Mouse (Mus musculus) spleen, postnatal 10 days (tissue): ENCODE results near the gene Nol12.
A peak's percentile ranks its signal among the peaks of the same experiment; 100 is the strongest.

Experiments
- DNase-seq, 2 experiments: peaks; one replicate each; pipeline ENCODE4 v3.0.0; 2021 to 2022; ENCODE audit warnings: low spot score in 2 of 2

Nol12 gene

GRCm38 (mm10) chr15:78916052-78916826 lies 18.5 kb upstream of the Nol12 start:
- DNase-seq: no peak

GRCm38 (mm10) chr15:78918126-78918525 lies 16.6 kb upstream of the Nol12 start:
- DNase-seq: no peak

DNA sequence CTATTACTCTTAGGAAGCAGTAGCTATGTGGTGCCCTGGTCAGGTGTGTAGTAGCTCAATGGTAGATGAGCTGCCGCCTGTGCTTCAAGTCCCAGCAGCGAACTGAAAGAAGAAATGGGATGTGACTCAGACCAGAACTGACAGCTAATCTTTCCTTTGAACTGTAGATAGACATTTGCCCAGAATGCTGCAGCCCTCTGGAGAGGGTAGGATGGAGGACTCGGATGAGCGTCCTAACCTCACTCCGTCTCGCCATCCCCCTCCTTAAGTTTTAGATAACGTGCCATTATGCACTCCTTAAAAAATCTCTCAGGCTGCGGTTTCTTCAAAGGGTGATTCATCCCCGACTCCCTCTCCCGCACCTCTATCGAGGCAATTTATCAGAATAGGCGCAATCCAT lies 14.8 kb upstream of the Nol12 start:
- no peak for DNase-seq

DNA sequence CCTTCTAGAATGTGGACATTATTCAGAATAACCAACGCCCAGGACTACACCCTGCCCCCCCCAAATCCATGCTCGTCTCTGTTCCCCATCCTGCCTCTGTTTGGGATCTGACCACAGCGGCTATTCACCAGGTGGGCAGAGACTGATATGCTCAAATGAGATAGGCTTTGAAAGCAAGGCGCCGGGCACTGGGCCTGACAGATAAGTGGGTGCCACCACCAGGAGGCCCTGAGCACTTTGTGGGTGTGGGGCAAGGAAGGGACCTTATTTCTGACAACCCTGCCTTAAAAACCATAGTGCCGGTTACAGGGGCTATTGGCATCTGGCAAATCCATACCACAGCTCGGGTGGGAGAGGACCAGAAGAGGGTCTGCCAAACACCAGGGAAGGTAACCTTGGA lies 12.0 kb upstream of the Nol12 start:
- peak; percentile 61 to 77 for DNase-seq

DNA sequence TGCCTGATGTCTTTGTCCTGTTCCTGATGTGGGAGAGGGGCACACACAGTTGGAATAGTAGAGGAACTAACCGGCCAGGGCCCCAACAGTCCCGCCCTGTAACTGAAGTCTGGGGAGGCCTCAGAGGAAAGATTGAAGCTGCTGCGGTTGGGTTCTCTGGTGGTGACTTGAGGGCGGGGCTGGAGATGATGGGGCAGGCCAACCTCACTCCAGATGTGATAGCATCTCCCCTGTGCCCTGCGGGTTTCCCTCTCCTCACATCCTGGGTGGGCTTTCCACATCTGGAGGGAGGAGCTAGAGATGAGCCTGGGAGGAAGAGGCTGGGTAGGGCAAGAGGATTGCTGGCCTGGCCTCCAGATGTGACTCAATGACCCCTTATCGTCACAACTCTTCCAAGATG lies 11.1 kb upstream of the Nol12 start:
- DNase-seq: peak; percentile 67 to 78

GRCm38 (mm10) chr15:78925129-78925528 lies 9.6 kb upstream of the Nol12 start:
- no peak for DNase-seq

DNA sequence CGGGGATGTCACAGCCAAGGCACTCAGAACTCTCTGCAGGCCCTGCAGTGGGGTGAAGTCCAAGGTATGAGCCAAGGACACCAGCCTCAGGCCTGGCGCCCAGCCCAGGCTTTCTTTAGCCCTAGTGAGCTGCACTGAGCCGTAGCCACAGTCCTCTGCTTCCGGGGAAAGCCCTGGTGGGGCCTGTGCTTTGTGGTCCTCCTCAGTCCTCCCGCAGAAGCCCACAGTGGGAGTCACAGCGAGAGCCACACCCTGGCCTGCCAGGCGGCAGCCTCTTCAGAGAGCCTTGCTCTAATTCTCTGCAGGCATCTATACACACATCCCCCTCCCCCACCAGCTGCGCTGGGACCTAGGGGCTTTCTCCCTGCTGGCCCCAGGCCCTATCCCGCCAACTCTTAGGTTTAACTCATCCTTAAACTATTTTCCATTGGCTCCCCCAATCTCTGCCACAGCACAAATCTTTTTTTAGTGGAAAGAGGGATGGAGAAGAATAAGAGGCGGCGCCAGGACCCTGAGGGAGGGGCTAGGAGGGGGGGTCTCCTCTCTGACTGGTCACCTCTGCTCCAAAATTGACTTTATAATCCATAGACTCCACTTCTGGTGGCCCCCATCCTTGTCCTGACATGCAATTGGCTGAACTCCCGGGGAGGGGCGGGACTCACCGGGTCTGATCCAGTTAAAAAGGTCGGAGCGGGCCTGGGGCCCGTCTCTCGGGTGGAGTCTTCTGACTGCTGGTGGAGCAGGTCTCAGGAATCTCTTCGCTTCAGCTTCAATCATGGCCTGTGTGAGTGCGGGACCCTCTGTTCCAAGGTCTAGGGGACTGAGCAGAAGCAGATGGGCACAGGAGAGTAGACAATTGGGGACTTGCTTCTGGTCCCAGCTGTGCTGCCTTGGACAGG lies 8.5 kb upstream of the Nol12 start, which contains the start of gene Lgals1:
TSS of gene Lgals1 (plus strand) at position 705 of the 899 bp plus-strand sequence.
- peak; percentile 49 to 74 for DNase-seq

DNA sequence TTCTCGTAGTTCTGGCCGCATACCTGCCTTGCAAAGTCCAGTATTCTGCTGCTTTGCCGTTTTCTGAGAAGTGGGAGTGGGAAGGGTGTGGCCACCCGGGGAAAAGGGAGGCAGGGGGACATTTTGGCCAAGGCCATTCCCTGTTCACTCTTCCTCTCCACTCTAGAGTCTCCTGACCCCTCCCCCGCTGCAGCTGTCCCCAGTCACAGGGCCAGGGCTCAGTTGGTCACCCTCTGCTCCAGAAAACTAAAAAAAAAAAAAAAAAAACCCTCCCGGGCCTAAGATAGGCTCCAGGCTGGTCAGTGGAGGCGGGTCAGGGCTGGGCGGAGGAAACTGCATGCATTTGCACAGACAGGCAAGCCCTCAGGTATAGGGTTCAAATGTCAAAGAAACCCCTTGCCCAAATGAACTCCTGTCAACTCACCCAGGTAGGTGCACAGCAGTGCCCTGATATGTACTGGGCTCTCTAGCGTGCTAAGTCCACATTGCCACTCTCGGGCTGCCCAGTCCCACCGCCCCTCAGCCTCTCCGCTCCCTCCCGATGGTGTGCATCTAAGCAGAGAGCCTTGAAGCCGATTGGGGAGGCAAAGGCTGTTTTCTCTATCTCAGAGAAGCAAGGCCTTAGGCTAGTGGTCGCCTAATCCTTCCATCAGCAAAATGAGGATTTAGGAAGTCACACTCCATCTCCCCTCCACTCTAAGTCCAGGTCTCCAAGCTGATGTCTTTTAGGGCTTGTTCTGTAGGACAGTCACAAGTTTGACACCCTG lies 7.5 kb upstream of the Nol12 start:
- DNase-seq: no peak

GRCm38 (mm10) chr15:78927788-78928457 lies 6.8 kb upstream of the Nol12 start:
- peak; percentile 57 to 83 for DNase-seq

DNA sequence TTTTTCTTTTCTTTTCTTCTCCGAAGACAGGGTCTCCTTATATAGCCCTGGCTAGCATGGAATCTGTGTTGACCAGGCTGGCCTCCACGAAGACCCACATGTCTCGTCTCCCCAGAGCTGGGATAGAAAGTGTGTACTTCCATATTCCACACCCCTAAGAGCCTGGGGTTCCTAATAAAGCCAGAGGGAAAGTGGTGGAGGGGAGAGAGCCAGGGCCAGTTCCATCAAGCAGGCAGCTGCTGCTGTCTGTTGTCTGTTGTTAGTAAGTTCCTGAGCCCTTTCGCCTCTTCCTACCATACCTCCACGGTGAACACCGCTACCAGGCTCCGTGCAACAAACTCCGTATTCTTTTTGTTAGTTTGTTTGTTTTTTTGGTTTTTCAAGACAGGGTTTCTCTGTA lies 6.2 kb upstream of the Nol12 start:
- no peak for DNase-seq

DNA sequence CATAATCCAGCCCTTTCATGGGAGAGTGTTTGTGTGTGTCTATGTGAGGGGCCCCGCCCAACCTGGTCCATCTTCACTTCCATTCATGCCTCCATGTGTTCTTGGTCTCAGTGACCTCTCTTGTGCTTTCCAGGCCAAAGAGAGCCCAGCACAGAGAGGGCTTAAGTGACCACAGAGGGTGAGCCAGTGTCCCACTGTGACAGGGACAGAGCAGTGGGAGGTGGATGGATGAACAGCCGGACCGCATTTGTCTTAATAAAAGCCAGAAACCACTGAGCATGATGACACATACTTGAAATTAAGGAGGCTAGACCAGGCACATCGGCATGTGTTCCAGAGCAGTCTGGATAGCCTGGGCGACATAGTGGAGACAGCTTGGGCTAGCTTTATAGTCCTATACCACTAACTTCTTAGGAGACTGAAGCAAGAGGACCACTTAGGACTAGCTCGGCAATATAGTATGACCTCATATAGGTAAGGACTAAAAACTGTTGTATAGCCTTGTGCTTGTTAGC lies 4.5 kb upstream of the Nol12 start:
- DNase-seq: no peak

GRCm38 (mm10) chr15:78930801-78931426 lies 3.8 kb upstream of the Nol12 start:
- no peak for DNase-seq

DNA sequence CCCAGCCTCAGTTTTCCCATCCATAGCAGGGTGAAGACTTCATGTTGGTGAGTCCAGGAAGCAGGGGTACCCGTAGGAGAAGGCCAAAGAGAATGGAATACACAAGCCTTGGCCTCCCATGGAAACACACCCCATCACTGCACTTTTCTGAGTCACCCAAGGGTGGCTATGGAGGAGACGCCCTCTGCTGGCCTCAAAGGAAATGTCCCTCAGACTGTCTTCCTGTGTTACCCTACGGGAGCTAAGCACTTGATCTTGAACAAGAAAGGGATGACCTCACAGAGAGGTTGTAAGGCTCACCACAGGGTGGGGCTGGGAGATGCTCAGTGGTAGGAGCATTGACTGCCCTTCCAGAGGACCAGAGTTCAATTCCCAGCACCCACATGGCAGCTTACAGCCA lies 3.2 kb upstream of the Nol12 start:
- peak; percentile 47 to 83 for DNase-seq

DNA sequence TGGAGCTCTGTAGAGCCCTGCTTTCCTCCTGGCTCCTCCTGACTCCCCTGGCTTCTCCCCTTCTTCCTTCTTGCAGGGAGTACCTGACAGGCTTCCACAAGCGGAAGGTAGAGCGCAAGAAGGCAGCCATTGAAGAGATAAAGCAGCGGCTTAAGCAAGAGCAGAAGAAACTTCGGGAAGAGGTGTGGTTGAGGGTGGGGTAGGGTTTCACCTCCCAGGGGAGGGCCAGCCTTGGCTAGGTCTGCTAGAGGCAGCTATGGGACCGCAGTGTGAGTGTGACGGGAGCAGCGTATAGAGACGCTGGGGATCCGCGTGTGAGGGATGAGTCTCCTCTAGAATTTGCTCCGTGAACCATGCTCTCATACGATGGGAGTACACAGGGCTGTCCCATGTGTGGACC lies 1.7 kb downstream of the Nol12 start:
- DNase-seq: no peak

- no peak for DNase-seq
These were observed 2.6 kb downstream of the Nol12 start for GRCm38 (mm10) chr15:78937311-78937710.

DNA sequence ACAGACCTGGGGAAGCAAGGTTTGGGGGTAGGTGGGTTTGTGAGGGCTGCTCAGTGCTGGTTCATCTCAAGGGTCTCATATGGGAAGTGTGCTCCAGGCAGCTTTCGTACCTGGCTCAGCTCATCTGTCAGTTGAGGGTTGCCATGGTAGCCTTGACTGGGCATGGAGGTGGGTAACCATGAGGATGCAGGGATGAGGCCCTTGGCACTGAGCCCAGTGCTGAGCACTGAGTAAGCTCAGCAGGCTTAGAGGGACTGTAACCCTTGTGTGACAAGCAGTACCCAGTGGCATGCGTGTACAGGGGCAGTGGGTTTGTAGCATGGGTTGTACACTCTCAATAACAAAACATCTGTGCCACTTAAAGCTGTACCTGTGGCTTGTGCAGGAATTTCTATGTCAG lies 3.2 kb downstream of the Nol12 start:
- no peak for DNase-seq

- DNase-seq: no peak
These were observed 5.6 kb downstream of the Nol12 start for GRCm38 (mm10) chr15:78940325-78940724.

DNA sequence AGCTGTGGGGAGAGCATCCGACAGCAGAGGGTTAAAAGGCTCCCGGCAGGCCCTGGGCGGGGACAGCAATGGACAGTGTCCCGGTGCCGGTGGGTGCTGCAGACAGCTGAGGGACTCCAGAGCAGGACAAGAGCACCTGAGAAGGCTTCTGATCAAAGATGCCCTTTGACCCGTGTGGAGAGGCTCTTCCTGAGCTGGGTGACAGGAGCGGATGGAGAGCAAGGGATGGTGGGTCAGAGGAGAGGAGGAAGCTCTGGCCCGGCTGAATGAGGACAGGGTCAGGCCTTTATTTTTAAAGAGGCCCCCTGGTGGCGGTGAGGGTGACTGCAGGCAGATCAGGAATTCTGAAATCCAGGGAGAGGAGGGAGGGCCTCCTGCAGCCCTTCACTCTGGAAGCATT lies 7.9 kb downstream of the Nol12 start:
- DNase-seq: peak; percentile 65 to 79

GRCm38 (mm10) chr15:78946232-78946631 lies 11.5 kb downstream of the Nol12 start:
- no peak for DNase-seq

DNA sequence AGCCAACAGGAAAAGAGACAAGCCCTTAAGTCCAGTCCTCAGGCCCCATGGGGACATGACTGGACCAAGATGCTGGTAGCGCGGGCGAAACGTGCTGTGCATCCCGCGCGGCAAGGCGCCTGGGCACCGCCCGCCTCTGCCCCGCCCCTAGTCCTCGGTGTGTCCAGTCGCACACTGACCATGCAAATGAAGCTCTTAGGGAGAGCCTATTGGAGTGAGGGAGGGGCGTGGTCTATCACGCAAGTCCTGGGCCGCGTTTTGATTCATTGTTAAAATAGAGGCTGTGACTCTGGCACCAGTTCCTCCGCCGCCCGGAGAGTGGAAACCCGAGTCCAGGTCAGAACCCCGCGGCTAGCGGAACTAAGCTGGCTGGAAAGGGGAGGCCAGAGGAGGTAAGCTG lies 12.9 kb downstream of the Nol12 start, which contains the start of gene Triobp:
TSS of gene Triobp (plus strand) at position 68 of the 400 bp plus-strand sequence.
- peak; percentile 38 to 79 for DNase-seq
